Mouse (Mus musculus) ovary, adult 18-20 months (tissue): ENCODE results near the gene Adra2c.

Experiments
- DNase-seq: peaks from one replicate; pipeline ENCODE4 v3.0.0; 2022; ENCODE audit warnings: low spot score, mixed read lengths

Adra2c gene

GRCm38 (mm10) chr5:35311738-35312250, 33.7 kb downstream of the Adra2c start:
- DNase-seq = no peak

- DNase-seq = no peak
Observed at GRCm38 (mm10) chr5:35313231-35313821, 35.2 kb downstream of the Adra2c start.

- no peak for DNase-seq
Observed at GRCm38 (mm10) chr5:35313826-35314586, 35.9 kb downstream of the Adra2c start.

- no peak for DNase-seq
Observed at GRCm38 (mm10) chr5:35314629-35315028, 36.5 kb downstream of the Adra2c start.

GRCm38 (mm10) chr5:35315204-35315603, 37.1 kb downstream of the Adra2c start:
- no peak for DNase-seq

GRCm38 (mm10) chr5:35320650-35321049, 42.5 kb downstream of the Adra2c start:
- peak; percentile 67 for DNase-seq

- DNase-seq = no peak
Observed at GRCm38 (mm10) chr5:35330822-35331221, 52.7 kb downstream of the Adra2c start.
